Mouse (Mus musculus): ENCODE measurements at regions not wholly inside any gene's neighbourhood (a gene's known extent, or its start where the extent isn't known, plus 50 kb on each side); places are given as distances from the start of the nearest gene placed in this dataset.

DNA sequence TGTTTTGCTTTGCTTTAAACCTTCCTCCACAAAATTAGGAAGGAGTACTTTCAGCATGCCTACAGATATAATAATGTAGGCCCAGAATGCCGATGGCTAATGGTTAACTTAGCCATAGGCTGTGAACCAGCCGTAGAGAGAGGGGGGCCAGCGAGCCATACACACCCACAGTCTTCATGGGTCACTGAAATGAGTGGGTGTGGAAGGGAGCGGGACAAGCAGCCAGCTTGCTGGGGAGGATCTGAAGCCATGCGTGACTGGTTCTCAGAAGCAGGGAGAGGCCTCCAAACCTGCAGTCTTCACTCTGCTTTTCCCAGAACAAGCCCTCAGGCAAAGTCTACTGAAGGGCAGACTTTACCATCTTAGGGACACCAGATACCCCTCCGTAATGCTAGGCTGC is 50.8 kb upstream of the Ptpn13 start:
- Histone ChIP-seq H3K36me3 (ENCODE audit: control insufficient read depth, insufficient read depth, low read length) (no peaks in the 10 kb centered on the region), H3K4me3 (ENCODE audit: low read length) (no peak overlapping the region), H3K9me3 (ENCODE audit: control insufficient read depth, low read length) (no peaks in the 10 kb centered on the region), H3K4me2 (ENCODE audit: low read depth, low read length) (no peak overlapping the region), H3K27ac (ENCODE audit: low read length) (no peak overlapping the region), H3K27me3 (ENCODE audit: control insufficient read depth, insufficient read depth, low read depth, low read length) (no peaks in the 10 kb centered on the region), H3K9ac (ENCODE audit: low read length) (no peak overlapping the region), H3K4me1 (replicated peaks; ENCODE audit: control insufficient read depth, insufficient read depth, low read length) (peaks cover 4% of the 10 kb centered on the region; the same call in 1 of the 2 replicates)
- 77% methylated on average over 6 of the region's 6 CpGs for WGBS
- ATAC-seq (ENCODE audit: low read depth): no peak

DNA sequence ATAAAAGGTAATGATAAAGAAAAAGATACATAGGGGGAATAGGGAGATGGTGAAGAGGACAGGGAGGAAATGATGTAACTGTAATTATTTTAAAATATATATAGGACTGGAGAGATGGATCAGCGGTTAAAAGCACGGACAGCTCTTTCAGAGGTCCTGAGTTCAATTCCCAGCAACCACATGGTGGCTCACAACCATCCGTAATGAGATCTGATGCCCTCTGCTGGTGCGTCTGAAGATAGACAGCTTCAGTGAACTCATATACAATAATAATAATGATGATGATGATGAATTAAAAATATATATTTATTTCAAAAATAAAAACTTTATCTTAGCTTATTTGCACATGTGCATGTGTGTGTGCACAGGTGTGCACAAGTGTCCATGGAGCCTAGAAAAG is 51.9 kb upstream of the Ptpn13 start:
- Histone ChIP-seq H3K4me2 (ENCODE audit: low read depth, low read length) (no peak overlapping the region), H3K36me3 (ENCODE audit: control insufficient read depth, insufficient read depth, low read length) (no peaks in the 10 kb centered on the region), H3K9me3 (ENCODE audit: control insufficient read depth, low read length) (no peaks in the 10 kb centered on the region), H3K4me3 (ENCODE audit: low read length) (no peak overlapping the region), H3K9ac (ENCODE audit: low read length) (no peak overlapping the region), H3K27ac (ENCODE audit: low read length) (no peak overlapping the region), H3K4me1 (replicated peaks; ENCODE audit: control insufficient read depth, insufficient read depth, low read length) (peaks cover 4% of the 10 kb centered on the region; the same call in 1 of the 2 replicates), H3K27me3 (ENCODE audit: control insufficient read depth, insufficient read depth, low read depth, low read length) (no peaks in the 10 kb centered on the region)
- no peak for ATAC-seq (ENCODE audit: low read depth)
- 89% methylated on average over 4 of the region's 4 CpGs for WGBS

DNA sequence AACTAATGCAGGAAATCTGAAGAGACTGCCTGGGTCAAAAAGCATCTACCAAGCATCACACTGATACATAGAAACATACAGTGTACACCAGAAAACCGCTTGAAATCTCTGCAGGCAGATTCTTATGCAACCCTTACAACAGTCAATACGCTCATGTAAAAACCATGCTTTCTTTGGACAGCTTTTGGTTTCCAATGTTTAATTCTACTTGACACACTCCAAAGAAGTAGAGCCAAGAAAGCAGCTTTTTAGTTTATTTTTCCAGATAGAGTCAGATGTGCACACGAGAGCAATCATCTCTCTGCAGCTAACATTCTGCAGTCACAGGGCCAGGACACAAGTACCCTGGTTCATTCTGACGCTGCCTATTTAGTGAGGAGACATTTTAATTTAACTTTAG is 54.5 kb upstream of the Ptpn13 start:
- Histone ChIP-seq H3K27me3 (ENCODE audit: control insufficient read depth, insufficient read depth, low read depth, low read length) (no peaks in the 10 kb centered on the region), H3K9ac (ENCODE audit: low read length) (no peak overlapping the region), H3K4me3 (ENCODE audit: low read length) (no peak overlapping the region), H3K9me3 (ENCODE audit: control insufficient read depth, low read length) (no peaks in the 10 kb centered on the region), H3K36me3 (ENCODE audit: control insufficient read depth, insufficient read depth, low read length) (no peaks in the 10 kb centered on the region), H3K4me1 (replicated peaks; ENCODE audit: control insufficient read depth, insufficient read depth, low read length) (peaks cover 8% of the 10 kb centered on the region), H3K4me2 (ENCODE audit: low read depth, low read length) (no peak overlapping the region), H3K27ac (ENCODE audit: low read length) (no peak overlapping the region)
- ATAC-seq (ENCODE audit: low read depth): peak; percentile 36; the same call in 1 of the 2 replicates
- WGBS: 41% methylated on average over 4 of the region's 4 CpGs

DNA sequence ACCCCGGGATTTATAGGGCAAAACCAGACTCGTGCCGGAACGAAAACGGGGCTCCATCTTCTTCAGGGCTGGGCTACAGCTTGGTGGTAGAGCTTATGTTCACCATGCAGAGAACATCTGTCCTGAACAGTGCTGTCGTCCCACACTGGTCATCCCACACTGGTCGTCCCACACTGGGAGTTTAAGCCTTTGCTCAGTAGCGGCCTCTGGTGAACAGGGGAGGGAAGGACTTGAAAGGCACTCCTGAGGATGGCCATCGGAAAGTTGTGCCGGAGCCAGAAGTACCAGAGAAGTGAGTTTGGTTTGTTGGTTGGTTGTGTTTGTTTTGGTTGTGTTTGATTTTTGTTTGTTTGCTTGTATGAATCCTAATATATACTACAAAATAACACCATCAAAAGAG is 56.0 kb upstream of the Ptpn13 start:
- Histone ChIP-seq H3K27ac (ENCODE audit: low read length) (no peak overlapping the region), H3K4me3 (ENCODE audit: low read length) (no peak overlapping the region), H3K9ac (ENCODE audit: low read length) (no peak overlapping the region), H3K9me3 (ENCODE audit: control insufficient read depth, low read length) (no peaks in the 10 kb centered on the region), H3K4me2 (ENCODE audit: low read depth, low read length) (no peak overlapping the region), H3K36me3 (ENCODE audit: control insufficient read depth, insufficient read depth, low read length) (no peaks in the 10 kb centered on the region), H3K27me3 (ENCODE audit: control insufficient read depth, insufficient read depth, low read depth, low read length) (no peaks in the 10 kb centered on the region), H3K4me1 (replicated peaks; ENCODE audit: control insufficient read depth, insufficient read depth, low read length) (peaks cover 8% of the 10 kb centered on the region)
- no peak for ATAC-seq (ENCODE audit: low read depth)
- WGBS: 74% methylated on average over 10 of the region's 10 CpGs

DNA sequence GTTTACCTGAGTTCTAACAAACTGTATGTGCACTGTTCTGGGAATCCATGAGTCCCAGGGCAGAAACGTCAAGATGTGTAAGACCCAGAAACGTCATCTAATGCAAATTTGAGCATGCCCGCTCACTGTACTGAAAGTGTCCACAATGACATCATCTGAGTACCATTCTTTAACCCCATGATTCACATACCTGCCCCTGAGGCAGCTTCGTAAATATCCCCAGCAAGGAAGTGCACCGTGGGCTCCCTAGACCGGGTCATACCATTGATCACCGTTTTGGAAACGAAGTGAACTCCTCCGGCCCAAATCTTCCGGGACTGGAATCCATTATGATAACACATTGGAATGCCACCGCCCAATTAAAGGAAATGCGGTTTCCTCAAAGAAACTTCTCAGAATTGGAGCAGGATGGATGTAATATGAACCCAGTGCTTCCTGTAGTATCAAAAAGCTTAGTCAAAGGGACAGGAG is 57.8 kb upstream of the Ptpn13 start:
- ATAC-seq (ENCODE audit: low read depth): peak; percentile 24; the same call in 1 of the 2 replicates
- Histone ChIP-seq H3K36me3 (ENCODE audit: control insufficient read depth, insufficient read depth, low read length) (no peaks in the 10 kb centered on the region), H3K9ac (ENCODE audit: low read length) (no peak overlapping the region), H3K4me2 (ENCODE audit: low read depth, low read length) (peak overlapping the region; percentile 16), H3K4me1 (replicated peaks; ENCODE audit: control insufficient read depth, insufficient read depth, low read length) (peaks cover 8% of the 10 kb centered on the region), H3K4me3 (ENCODE audit: low read length) (no peak overlapping the region), H3K9me3 (ENCODE audit: control insufficient read depth, low read length) (no peaks in the 10 kb centered on the region), H3K27me3 (ENCODE audit: control insufficient read depth, insufficient read depth, low read depth, low read length) (no peaks in the 10 kb centered on the region), H3K27ac (ENCODE audit: low read length) (0 out of 2 replicates have a peak overlapping the region, but pooled peaks have one; percentile 45)
- 26% methylated on average over 12 of the region's 12 CpGs for WGBS

DNA sequence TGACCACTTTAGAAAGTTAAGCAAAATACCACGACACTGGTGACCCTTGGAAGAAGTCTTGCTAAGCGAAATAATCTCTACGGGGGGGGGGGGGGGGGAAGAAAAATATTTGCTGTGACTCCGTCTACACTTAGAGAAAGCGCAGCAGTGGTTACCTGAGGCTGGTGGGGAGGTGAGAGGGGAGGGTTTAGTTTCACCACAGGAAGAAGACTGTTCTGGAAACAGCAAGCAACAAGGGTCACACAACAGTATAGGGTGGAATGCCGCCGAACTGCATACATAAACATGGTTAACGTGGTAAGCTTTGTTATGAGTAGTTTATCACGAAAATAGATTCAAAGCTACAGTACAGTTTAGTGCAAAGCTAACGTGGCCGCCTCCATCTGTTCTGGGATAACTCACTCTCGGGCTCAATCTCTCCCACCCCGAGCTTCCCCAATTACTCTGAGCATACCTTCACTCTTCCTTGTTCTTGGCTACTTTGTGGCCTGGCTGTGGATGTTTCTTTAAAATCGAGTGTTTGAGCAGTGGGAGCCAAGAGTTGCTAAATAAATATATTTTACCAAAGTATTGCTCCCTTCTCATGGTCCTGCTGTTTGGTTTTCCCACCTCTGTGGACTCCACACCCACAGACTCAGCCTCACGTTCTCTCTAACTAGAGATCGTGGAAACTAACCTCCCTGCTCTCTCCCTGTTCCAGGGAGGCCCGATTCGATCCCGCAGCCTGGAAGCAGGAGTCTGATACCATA is 59.1 kb upstream of the Ptpn13 start:
- Histone ChIP-seq H3K9ac (ENCODE audit: low read length) (no peak overlapping the region), H3K9me3 (ENCODE audit: control insufficient read depth, low read length) (no peaks in the 10 kb centered on the region), H3K4me2 (ENCODE audit: low read depth, low read length) (no peak overlapping the region), H3K36me3 (ENCODE audit: control insufficient read depth, insufficient read depth, low read length) (no peaks in the 10 kb centered on the region), H3K4me1 (replicated peaks; ENCODE audit: control insufficient read depth, insufficient read depth, low read length) (peaks cover 8% of the 10 kb centered on the region), H3K27me3 (ENCODE audit: control insufficient read depth, insufficient read depth, low read depth, low read length) (no peaks in the 10 kb centered on the region), H3K4me3 (ENCODE audit: low read length) (no peak overlapping the region), H3K27ac (ENCODE audit: low read length) (peak overlapping the region; percentile 78)
- 64% methylated on average over 19 of the region's 19 CpGs for WGBS
- ATAC-seq (ENCODE audit: low read depth): peak; percentile 62

DNA sequence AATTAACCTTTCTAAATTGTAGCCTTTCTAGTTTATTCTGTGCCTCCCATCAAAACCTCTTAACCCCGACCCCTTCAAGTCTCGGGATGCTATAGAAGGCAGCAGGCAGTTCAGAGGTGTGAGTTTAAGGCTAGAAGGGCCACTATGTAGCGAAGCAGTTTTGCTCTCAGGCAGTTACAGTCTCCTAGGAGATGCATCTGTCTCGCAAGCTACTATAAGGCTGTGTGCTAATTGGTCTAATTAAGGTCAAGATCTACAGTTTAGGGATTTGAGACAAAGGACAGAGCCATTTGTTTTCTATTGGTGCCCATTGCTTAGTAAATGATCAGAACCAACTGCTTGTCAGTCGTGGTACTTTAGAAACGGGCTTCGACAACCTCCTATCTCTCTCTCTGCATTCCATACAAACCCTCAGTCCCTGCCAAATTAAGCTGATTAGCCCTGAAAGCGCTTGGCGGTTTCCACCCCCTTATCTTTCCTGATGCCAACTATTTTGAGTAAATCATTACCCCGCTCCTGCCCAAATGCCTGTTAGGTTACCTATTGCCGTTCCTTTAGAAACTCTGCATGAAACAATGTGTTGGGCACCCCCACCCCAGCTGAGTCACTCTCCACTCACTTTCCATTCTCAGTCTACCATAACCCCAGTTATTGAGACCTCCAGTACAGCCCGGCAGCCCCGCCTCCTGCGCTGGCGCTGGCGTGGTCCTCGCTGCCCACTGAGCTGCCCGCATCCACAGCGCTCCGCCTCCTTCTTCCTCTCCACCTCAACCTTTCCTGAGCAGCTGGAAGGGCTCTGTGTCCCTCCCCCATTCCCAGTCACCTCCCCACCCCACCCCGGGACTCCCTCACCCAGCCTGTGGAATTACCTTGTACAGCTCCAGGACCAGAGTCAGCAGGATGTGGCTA is 59.9 kb upstream of the Ptpn13 start:
- peaks cover 13% of the 10 kb centered on the region for H3K4me1 ChIP-seq (replicated peaks; ENCODE audit: control insufficient read depth, insufficient read depth, low read length)
- H3K4me2 ChIP-seq (ENCODE audit: low read depth, low read length): no peak overlapping the region
- ATAC-seq (ENCODE audit: low read depth): peak; percentile 58
- H3K4me3 ChIP-seq (ENCODE audit: low read length): no peak overlapping the region
- H3K27me3 ChIP-seq (ENCODE audit: control insufficient read depth, insufficient read depth, low read depth, low read length): no peaks in the 10 kb centered on the region
- WGBS: 74% methylated on average over 21 of the region's 21 CpGs
- peak overlapping the region; percentile 78 for H3K27ac ChIP-seq (ENCODE audit: low read length)
- no peak overlapping the region for H3K9ac ChIP-seq (ENCODE audit: low read length)
- H3K36me3 ChIP-seq (ENCODE audit: control insufficient read depth, insufficient read depth, low read length): no peaks in the 10 kb centered on the region
- H3K9me3 ChIP-seq (ENCODE audit: control insufficient read depth, low read length): no peaks in the 10 kb centered on the region

DNA sequence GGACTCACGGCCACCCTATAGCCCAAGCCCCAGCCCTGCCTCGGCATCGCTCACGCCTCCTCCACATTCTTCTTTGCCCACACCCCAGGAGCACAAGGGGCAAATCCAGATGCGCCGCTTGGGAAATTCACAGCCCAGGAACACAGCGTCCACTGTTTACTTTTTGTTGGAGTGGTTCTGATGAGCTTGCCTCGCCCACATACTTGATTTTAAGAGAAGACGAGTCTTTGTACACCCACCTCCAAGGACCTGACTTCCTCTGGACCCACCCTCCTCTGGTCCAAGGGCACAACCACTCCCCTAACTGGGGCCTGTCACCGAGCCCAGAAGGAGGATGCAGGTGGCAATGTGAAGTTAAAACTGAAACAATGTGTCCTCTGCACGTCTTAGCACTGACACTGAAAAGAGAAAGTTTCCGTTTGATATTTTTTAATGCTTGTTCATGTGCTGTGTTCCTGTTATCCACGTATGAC is 64.2 kb upstream of the Ptpn13 start:
- H3K36me3 ChIP-seq (ENCODE audit: control insufficient read depth, insufficient read depth, low read length): no peaks in the 10 kb centered on the region
- no peaks in the 10 kb centered on the region for H3K27me3 ChIP-seq (ENCODE audit: control insufficient read depth, insufficient read depth, low read depth, low read length)
- peak; percentile 70 for ATAC-seq (ENCODE audit: low read depth)
- peaks cover 6% of the 10 kb centered on the region; the same call in 1 of the 2 replicates for H3K4me1 ChIP-seq (replicated peaks; ENCODE audit: control insufficient read depth, insufficient read depth, low read length)
- WGBS: 19% methylated on average over 13 of the region's 13 CpGs
- no peaks in the 10 kb centered on the region for H3K9me3 ChIP-seq (ENCODE audit: control insufficient read depth, low read length)
- H3K4me2 ChIP-seq (ENCODE audit: low read depth, low read length): peak overlapping the region; percentile 28; the same call in 1 of the 2 replicates
- H3K9ac ChIP-seq (ENCODE audit: low read length): peak overlapping the region; percentile 7; the same call in 1 of the 2 replicates
- no peak overlapping the region for H3K4me3 ChIP-seq (ENCODE audit: low read length)
- peak overlapping the region; percentile 30; the same call in 1 of the 2 replicates for H3K27ac ChIP-seq (ENCODE audit: low read length)

DNA sequence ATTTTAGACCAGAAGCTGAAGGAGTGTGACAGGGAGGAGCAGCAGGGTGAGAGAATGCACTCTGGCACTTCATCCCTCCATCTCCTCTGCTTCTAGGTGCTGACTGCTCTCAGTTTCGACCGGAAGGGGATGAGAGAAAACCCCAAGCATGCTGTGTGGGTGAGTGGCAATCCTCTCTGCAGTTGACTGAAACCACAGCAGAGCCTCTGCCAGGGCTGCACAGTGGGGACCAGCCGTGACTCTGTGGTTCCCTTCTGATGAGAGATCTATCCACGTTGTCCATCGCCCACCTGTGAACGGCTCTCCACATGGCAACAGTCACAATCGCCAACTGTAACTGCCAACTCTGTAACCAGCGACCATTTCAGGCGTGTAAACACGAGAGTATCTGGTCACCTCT is 64.6 kb upstream of the Ptpn13 start:
- 36% methylated on average over 10 of the region's 10 CpGs for WGBS
- H3K27ac ChIP-seq (ENCODE audit: low read length): peak overlapping the region; percentile 30; the same call in 1 of the 2 replicates
- H3K36me3 ChIP-seq (ENCODE audit: control insufficient read depth, insufficient read depth, low read length): no peaks in the 10 kb centered on the region
- H3K9me3 ChIP-seq (ENCODE audit: control insufficient read depth, low read length): no peaks in the 10 kb centered on the region
- H3K9ac ChIP-seq (ENCODE audit: low read length): peak overlapping the region; percentile 7; the same call in 1 of the 2 replicates
- peak overlapping the region; percentile 28; the same call in 1 of the 2 replicates for H3K4me2 ChIP-seq (ENCODE audit: low read depth, low read length)
- peak; percentile 13; the same call in 1 of the 2 replicates for ATAC-seq (ENCODE audit: low read depth)
- peaks cover 6% of the 10 kb centered on the region; the same call in 1 of the 2 replicates for H3K4me1 ChIP-seq (replicated peaks; ENCODE audit: control insufficient read depth, insufficient read depth, low read length)
- no peak overlapping the region for H3K4me3 ChIP-seq (ENCODE audit: low read length)
- no peaks in the 10 kb centered on the region for H3K27me3 ChIP-seq (ENCODE audit: control insufficient read depth, insufficient read depth, low read depth, low read length)
